In genomic region chr7:19686927-19687583, GRCm38 (mm10) we compare ENCODE assay signal across 27 mouse cellular contexts. TPM values are rescaled to one million over a fixed set of nuclear protein-coding genes. Genes with fewer than 3 reads are reported as not detected.
DNase-seq lines count a peak whose midpoint lies in the region; ATAC-seq and TF ChIP-seq lines count a peak whose summit lies in the region.
"Not testable (repeated sequence)": the region's sequence is repeated elsewhere in the genome, so short reads cannot be mapped to it uniquely, and the experiment has no call there.
"Had no signal": no experiment of that assay in that cellular context is flagged by ENCODE, and none has a peak within 500 bp of the region (broad histone marks: within the 10 kb centered on the region; RNA-seq: fewer than 3 reads in every experiment).

No protein-coding gene starts in this region.

- not testable (repeated sequence) for TF ChIP-seq RAD21 in MEL (IDR thresholded peaks at IDR 0.05; ENCODE audit: low read depth, low read length)

- ATAC-seq in embryonic facial prominence, embryonic 14.5 days (ENCODE audit: low read depth) = peak; percentile 81
- ATAC-seq in intestine, embryonic 16.5 days = peak; percentile 43; the same call in 1 of the 2 replicates
- peak; percentile 18; the same call in 1 of the 2 replicates for ATAC-seq in limb, embryonic 13.5 days (ENCODE audit: low FRiP score, low read depth)
- peak; percentile 51 for ATAC-seq in liver, embryonic 14.5 days (ENCODE audit: insufficient read depth)
- not testable (repeated sequence) for ATAC-seq in midbrain, embryonic 11.5 days (ENCODE audit: low FRiP score)

- not testable (repeated sequence) for H3K4me1 ChIP-seq in MEL (ENCODE audit: control insufficient read depth in 1 of 2, insufficient read depth in 2 of 2, low read length in 2 of 2); embryonic facial prominence, embryonic 14.5 days (ENCODE audit: control insufficient read depth, insufficient read depth, low read length); intestine, embryonic 16.5 days (ENCODE audit: control insufficient read depth, insufficient read depth, low read length); midbrain, embryonic 11.5 days (ENCODE audit: control insufficient read depth, insufficient read depth, low read length)
- 0 out of 2 replicates have a peak, but pooled peaks cover 12% of the 10 kb centered on the region for H3K4me1 ChIP-seq in limb, embryonic 13.5 days
- peaks cover 0 to 32% of the 10 kb centered on the region in 2 experiments; a peak in 3 of 4 replicates for H3K4me1 ChIP-seq in liver, embryonic 14.5 days (replicated peaks; ENCODE audit: control insufficient read depth in 2 of 2, insufficient read depth in 2 of 2, low read length in 1 of 2)

- not testable (repeated sequence) for TF ChIP-seq POLR2A in MEL (IDR thresholded peaks at IDR 0.05; ENCODE audit: control insufficient read depth in 1 of 2, insufficient read depth in 1 of 2, low read depth in 1 of 2, low read length in 2 of 2, poor library complexity in 1 of 2)

- H3K4me3 ChIP-seq in MEL (ENCODE audit: control insufficient read depth in 1 of 2, insufficient read depth in 1 of 2, low read depth in 2 of 2, low read length in 2 of 2); embryonic facial prominence, embryonic 14.5 days (ENCODE audit: low read depth, low read length); intestine, embryonic 16.5 days (ENCODE audit: low read length); limb, embryonic 13.5 days; liver, embryonic 14.5 days (ENCODE audit: insufficient read depth in 1 of 2, low read depth in 2 of 2, low read length in 2 of 2); midbrain, embryonic 11.5 days (ENCODE audit: low read depth, low read length): not testable (repeated sequence)

- not testable (repeated sequence) for H3K9me3 ChIP-seq in MEL (replicated peaks; ENCODE audit: insufficient read depth, low read length); embryonic facial prominence, embryonic 14.5 days (ENCODE audit: control insufficient read depth, low read length); intestine, embryonic 16.5 days (ENCODE audit: control insufficient read depth, low read length); limb, embryonic 13.5 days; liver, embryonic 14.5 days (ENCODE audit: control insufficient read depth, low read length); midbrain, embryonic 11.5 days (ENCODE audit: control insufficient read depth, low read length)

- not testable (repeated sequence) for H3K9ac ChIP-seq in MEL (ENCODE audit: control insufficient read depth, low read depth, low read length, poor library complexity, severe bottlenecking); embryonic facial prominence, embryonic 14.5 days (ENCODE audit: low read depth, low read length); intestine, embryonic 16.5 days (ENCODE audit: low read depth, low read length); limb, embryonic 13.5 days; liver, embryonic 14.5 days (replicated peaks); midbrain, embryonic 11.5 days (ENCODE audit: low read length)

- WGBS in embryonic facial prominence, embryonic 14.5 days = 55% methylated on average over 8 of the region's 8 CpGs
- 59% methylated on average over 8 of the region's 8 CpGs for WGBS in intestine, embryonic 16.5 days
- 66% methylated on average over 8 of the region's 8 CpGs for WGBS in limb, embryonic 13.5 days
- WGBS in liver, embryonic 14.5 days (ENCODE audit: insufficient replicate concordance) = 30% methylated on average over 8 of the region's 8 CpGs
- 80% methylated on average over 8 of the region's 8 CpGs for WGBS in midbrain, embryonic 11.5 days

- H3K79me2 ChIP-seq in MEL (ENCODE audit: control insufficient read depth, insufficient read depth, low read length, poor library complexity) = not testable (repeated sequence)

- TF ChIP-seq EP300 in MEL (IDR thresholded peaks at IDR 0.05; ENCODE audit: low read depth in 1 of 2, low read length in 2 of 2); liver, embryonic 14.5 days (IDR thresholded peaks at IDR 0.05; ENCODE audit: low read depth): not testable (repeated sequence)

- H3K36me3 ChIP-seq in MEL (ENCODE audit: control insufficient read depth in 1 of 2, insufficient read depth in 2 of 2, low read length in 2 of 2); embryonic facial prominence, embryonic 14.5 days (ENCODE audit: control insufficient read depth, insufficient read depth, low read length); intestine, embryonic 16.5 days (ENCODE audit: control insufficient read depth, insufficient read depth, low read length); limb, embryonic 13.5 days; liver, embryonic 14.5 days (replicated peaks; ENCODE audit: control insufficient read depth, insufficient read depth, low read depth); midbrain, embryonic 11.5 days (ENCODE audit: control insufficient read depth, insufficient read depth, low read length): not testable (repeated sequence)

- H3K4me2 ChIP-seq in embryonic facial prominence, embryonic 14.5 days (ENCODE audit: low read depth, low read length); intestine, embryonic 16.5 days (ENCODE audit: low read depth, low read length); limb, embryonic 13.5 days (replicated peaks); liver, embryonic 14.5 days (ENCODE audit: low read depth); midbrain, embryonic 11.5 days: not testable (repeated sequence)

- H3K27me3 ChIP-seq in MEL (ENCODE audit: control insufficient read depth in 1 of 2, insufficient read depth in 2 of 2, low read length in 2 of 2); embryonic facial prominence, embryonic 14.5 days (replicated peaks; ENCODE audit: control insufficient read depth, insufficient read depth, low read length); intestine, embryonic 16.5 days (replicated peaks; ENCODE audit: control insufficient read depth, insufficient read depth, low read length); limb, embryonic 13.5 days; liver, embryonic 14.5 days (ENCODE audit: control insufficient read depth, insufficient read depth, low read length); midbrain, embryonic 11.5 days (ENCODE audit: control insufficient read depth, insufficient read depth, low read length): not testable (repeated sequence)

- not testable (repeated sequence) for TF ChIP-seq CTCF in MEL (IDR thresholded peaks at IDR 0.05 in 2 of 3, conservative IDR thresholded peaks at IDR 0.05 in 1 of 3; ENCODE audit: control insufficient read depth in 1 of 3, insufficient read depth in 1 of 3, low read depth in 2 of 3, low read length in 3 of 3, poor library complexity in 1 of 3, severe bottlenecking in 1 of 3); liver, embryonic 14.5 days (IDR thresholded peaks at IDR 0.05; ENCODE audit: low read depth)

- DNase-seq in MEL (ENCODE audit: low read depth, low spot score); liver, embryonic 14.5 days (ENCODE audit: low read depth in 3 of 3, low spot score in 3 of 3): not testable (repeated sequence)
- peak; percentile 35 for DNase-seq in embryo, embryonic 11 days
- peak; percentile 58 for DNase-seq in embryonic facial prominence, embryonic 14.5 days (ENCODE audit: low spot score)
- DNase-seq in midbrain, embryonic 11.5 days (ENCODE audit: low spot score, missing footprints) = peak; percentile 75

- 0 out of 2 replicates have a peak overlapping the region, but pooled peaks have one; percentile 34 for H3K27ac ChIP-seq in MEL (ENCODE audit: control insufficient read depth, low read depth, low read length)
- H3K27ac ChIP-seq in embryonic facial prominence, embryonic 14.5 days (replicated peaks; ENCODE audit: low read depth, low read length); intestine, embryonic 16.5 days (ENCODE audit: low read length); limb, embryonic 13.5 days; liver, embryonic 14.5 days; midbrain, embryonic 11.5 days (ENCODE audit: low read depth, low read length): not testable (repeated sequence)

RNA-seq across cellular contexts. Expression of gene Apoc1, which starts 5.4 kb away (rescaled TPM):
- total RNA-seq in MEL (2012; rRNA removed) = not detected in 2 replicates
- under 1 TPM in 1 of 2 experiments, not detected in 1; 0.35 TPM for polyA plus RNA-seq in MEL (2012; ENCODE audit: insufficient read depth in 1 of 2, insufficient read length in 2 of 2, low read depth in 1 of 2, low replicate concordance in 2 of 2, missing spikeins in 1 of 2)
- polyA plus RNA-seq in embryonic facial prominence, embryonic 14.5 days (2014; fragmentation: Nextera tagmentation; extraction: Ambion mirVana) = 16.1 and 19.0 TPM in 2 replicates
- polyA plus RNA-seq in intestine, embryonic 16.5 days (2015; fragmentation: Nextera tagmentation; extraction: Ambion mirVana) = 39.5 and 43.2 TPM in 2 replicates
- polyA plus RNA-seq in limb, embryonic 13.5 days (2015; fragmentation: Nextera tagmentation; extraction: Ambion mirVana) = 8.9 and 10.3 TPM in 2 replicates
- 203 and 204 TPM in 2 replicates for polyA plus RNA-seq in liver, embryonic 14.5 days (2012; rRNA removed)
- polyA plus RNA-seq in liver, embryonic 14.5 days (2014; fragmentation: Nextera tagmentation; extraction: Ambion mirVana) = 390 TPM in 2 replicates
- polyA plus RNA-seq in midbrain, embryonic 11.5 days (2014; fragmentation: Nextera tagmentation; extraction: Ambion mirVana) = 1.9 and 3.2 TPM in 2 replicates
- polyA plus RNA-seq: myocyte had no signal

RNA-seq across cellular contexts. Expression of gene Apoc4, which starts 5.8 kb away (rescaled TPM):
- not detected in 2 replicates for total RNA-seq in MEL (2012; rRNA removed)
- not detected for polyA plus RNA-seq in MEL (2012; ENCODE audit: insufficient read depth in 1 of 2, insufficient read length in 2 of 2, low read depth in 1 of 2, low replicate concordance in 2 of 2, missing spikeins in 1 of 2)
- polyA plus RNA-seq in embryonic facial prominence, embryonic 14.5 days (2014; fragmentation: Nextera tagmentation; extraction: Ambion mirVana) = not detected in 2 replicates
- 2.6 and 8.3 TPM in 2 replicates for polyA plus RNA-seq in intestine, embryonic 16.5 days (2015; fragmentation: Nextera tagmentation; extraction: Ambion mirVana)
- not detected in 2 replicates for polyA plus RNA-seq in limb, embryonic 13.5 days (2015; fragmentation: Nextera tagmentation; extraction: Ambion mirVana)
- 90.9 and 154 TPM in 2 replicates for polyA plus RNA-seq in liver, embryonic 14.5 days (2012; rRNA removed)
- 181 and 200 TPM in 2 replicates for polyA plus RNA-seq in liver, embryonic 14.5 days (2014; fragmentation: Nextera tagmentation; extraction: Ambion mirVana)
- polyA plus RNA-seq in midbrain, embryonic 11.5 days (2014; fragmentation: Nextera tagmentation; extraction: Ambion mirVana) = not detected in 2 replicates
- total RNA-seq: gastrocnemius, adult 2 months; heart, adult 18-20 months; heart, postnatal 4 days; layer of hippocampus, postnatal 25 days; left cerebral cortex, postnatal 36 days; midbrain, postnatal 0 days had no signal
- polyA plus RNA-seq: forebrain, embryonic 15.5 days; hindbrain, embryonic 13.5 days; midbrain, postnatal 0 days; myocyte; neural tube, embryonic 12.5 days had no signal

RNA-seq across cellular contexts. Expression of gene Gm44805, which starts 5.8 kb away (rescaled TPM):
- total RNA-seq in MEL (2012; rRNA removed) = not detected in 2 replicates
- polyA plus RNA-seq in MEL (2012; ENCODE audit: insufficient read depth in 1 of 2, insufficient read length in 2 of 2, low read depth in 1 of 2, low replicate concordance in 2 of 2, missing spikeins in 1 of 2) = not detected
- not detected in 2 replicates for polyA plus RNA-seq in embryonic facial prominence, embryonic 14.5 days (2014; fragmentation: Nextera tagmentation; extraction: Ambion mirVana)
- not detected in 2 replicates for polyA plus RNA-seq in intestine, embryonic 16.5 days (2015; fragmentation: Nextera tagmentation; extraction: Ambion mirVana)
- polyA plus RNA-seq in limb, embryonic 13.5 days (2015; fragmentation: Nextera tagmentation; extraction: Ambion mirVana) = 0.64 TPM in 1 of 2 replicates, not detected in the other
- 3.3 and 5.1 TPM in 2 replicates for polyA plus RNA-seq in liver, embryonic 14.5 days (2012; rRNA removed)
- polyA plus RNA-seq in liver, embryonic 14.5 days (2014; fragmentation: Nextera tagmentation; extraction: Ambion mirVana) = 29.0 and 48.5 TPM in 2 replicates
- not detected in 2 replicates for polyA plus RNA-seq in midbrain, embryonic 11.5 days (2014; fragmentation: Nextera tagmentation; extraction: Ambion mirVana)
- total RNA-seq: gastrocnemius, adult 2 months; gastrocnemius, postnatal 36 days; heart, adult 18-20 months; heart, postnatal 4 days; layer of hippocampus, adult 8-10 months; layer of hippocampus, postnatal 25 days; left cerebral cortex, adult 8-10 months; left cerebral cortex, postnatal 36 days; megakaryocyte, adult 5-6 weeks; midbrain, postnatal 0 days had no signal
- polyA plus RNA-seq: forebrain, embryonic 15.5 days; heart, embryonic 12.5 days; heart, postnatal 0 days; hindbrain, embryonic 13.5 days; limb, embryonic 15.5 days; lung, embryonic 16.5 days; midbrain, embryonic 12.5 days; midbrain, postnatal 0 days; myocyte; neural tube, embryonic 12.5 days; thymus, adult 2 months had no signal

RNA-seq across cellular contexts. Expression of gene Apoc2, which starts 9.3 kb away (rescaled TPM):
- not detected in 2 replicates for total RNA-seq in MEL (2012; rRNA removed)
- polyA plus RNA-seq in MEL (2012; ENCODE audit: insufficient read depth in 1 of 2, insufficient read length in 2 of 2, low read depth in 1 of 2, low replicate concordance in 2 of 2, missing spikeins in 1 of 2) = not detected
- polyA plus RNA-seq in embryonic facial prominence, embryonic 14.5 days (2014; fragmentation: Nextera tagmentation; extraction: Ambion mirVana) = 0.78 and 0.80 TPM in 2 replicates
- 463 and 798 TPM in 2 replicates for polyA plus RNA-seq in intestine, embryonic 16.5 days (2015; fragmentation: Nextera tagmentation; extraction: Ambion mirVana)
- 1.1 and 1.7 TPM in 2 replicates for polyA plus RNA-seq in limb, embryonic 13.5 days (2015; fragmentation: Nextera tagmentation; extraction: Ambion mirVana)
- 494 and 507 TPM in 2 replicates for polyA plus RNA-seq in liver, embryonic 14.5 days (2012; rRNA removed)
- polyA plus RNA-seq in liver, embryonic 14.5 days (2014; fragmentation: Nextera tagmentation; extraction: Ambion mirVana) = 990 and 1,023 TPM in 2 replicates
- not detected in 2 replicates for polyA plus RNA-seq in midbrain, embryonic 11.5 days (2014; fragmentation: Nextera tagmentation; extraction: Ambion mirVana)
- total RNA-seq: gastrocnemius, adult 2 months; layer of hippocampus, postnatal 25 days; left cerebral cortex, adult 8-10 months; left cerebral cortex, postnatal 36 days; midbrain, postnatal 0 days had no signal
- polyA plus RNA-seq: forebrain, embryonic 15.5 days; hindbrain, embryonic 13.5 days; midbrain, embryonic 12.5 days; myocyte had no signal

RNA-seq across cellular contexts. Expression of gene Apoe, which starts 11.9 kb away (rescaled TPM):
- total RNA-seq in MEL (2012; rRNA removed) = 22.6 and 33.3 TPM in 2 replicates
- polyA plus RNA-seq in MEL (2012; ENCODE audit: insufficient read depth in 1 of 2, insufficient read length in 2 of 2, low read depth in 1 of 2, low replicate concordance in 2 of 2, missing spikeins in 1 of 2) = 10 to 100 TPM in 1 of 2 experiments, not detected in 1; 61.4 TPM
- 482 and 510 TPM in 2 replicates for polyA plus RNA-seq in embryonic facial prominence, embryonic 14.5 days (2014; fragmentation: Nextera tagmentation; extraction: Ambion mirVana)
- 314 and 355 TPM in 2 replicates for polyA plus RNA-seq in intestine, embryonic 16.5 days (2015; fragmentation: Nextera tagmentation; extraction: Ambion mirVana)
- 236 and 241 TPM in 2 replicates for polyA plus RNA-seq in limb, embryonic 13.5 days (2015; fragmentation: Nextera tagmentation; extraction: Ambion mirVana)
- polyA plus RNA-seq in liver, embryonic 14.5 days (2012; rRNA removed) = 1,802 and 2,400 TPM in 2 replicates
- polyA plus RNA-seq in liver, embryonic 14.5 days (2014; fragmentation: Nextera tagmentation; extraction: Ambion mirVana) = 1,630 and 1,854 TPM in 2 replicates
- polyA plus RNA-seq in midbrain, embryonic 11.5 days (2014; fragmentation: Nextera tagmentation; extraction: Ambion mirVana) = 180 and 196 TPM in 2 replicates
